Mouse (Mus musculus): ENCODE data around the gene Parvg.

DNA sequence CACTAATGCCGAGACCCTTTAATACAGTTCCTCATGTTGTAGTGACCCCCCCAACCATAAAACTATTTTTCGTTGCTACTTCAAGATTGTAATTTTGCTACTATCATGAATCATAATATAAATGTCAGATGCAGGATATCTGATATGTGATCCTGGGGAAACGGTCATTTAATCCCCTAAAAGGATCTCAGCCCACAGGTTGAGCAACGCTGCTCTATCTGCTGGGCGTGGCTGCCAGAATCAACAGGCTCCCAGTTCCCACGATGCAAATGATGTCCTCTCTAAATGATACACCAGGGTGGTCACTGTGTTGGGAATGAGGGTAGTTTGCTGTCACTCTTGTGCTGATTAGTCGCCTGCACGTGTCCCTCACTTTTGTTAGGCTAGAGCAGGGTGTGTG, 26.4 kb upstream of the Parvg start:
- TF ChIP-seq CTCF (IDR thresholded peaks at IDR 0.05; ENCODE audit: insufficient read depth, low read depth, low read length) (no peak), POLR2A (IDR thresholded peaks at IDR 0.05; ENCODE audit: insufficient read depth, low read depth, low read length) (no peak)
